Mouse (Mus musculus) embryo, embryonic 9.5 days (tissue): ENCODE measurements at regions not wholly inside any gene's neighbourhood (a gene's known extent, or its start where the extent isn't known, plus 50 kb on each side); places are given as distances from the start of the nearest gene placed in this dataset.

Experiments
- DNase-seq: peaks from one replicate; pipeline ENCODE4 v3.0.0-alpha.2; 2017; ENCODE audit errors: extremely low spot score

DNA sequence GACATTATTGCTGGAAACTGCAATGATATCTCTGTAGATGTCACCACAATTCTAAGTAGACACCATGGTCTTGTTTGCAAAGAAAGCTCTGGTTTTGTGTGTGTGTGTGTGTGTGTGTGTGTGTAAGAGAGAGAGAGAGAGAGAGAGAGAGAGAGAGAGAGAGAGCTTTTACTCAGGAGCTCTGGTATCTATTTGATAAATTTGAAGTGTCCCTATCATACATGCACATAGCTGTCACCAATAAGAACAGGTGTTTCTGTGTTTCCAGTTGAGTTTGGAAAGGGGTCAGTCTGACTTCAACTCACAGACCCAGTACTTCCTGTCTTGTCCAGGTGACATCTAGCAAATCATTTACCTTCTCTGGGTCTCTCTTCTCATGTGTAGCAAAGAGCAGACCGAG lies 169.7 kb upstream of the Serpine2 start:
- no peak for DNase-seq

DNA sequence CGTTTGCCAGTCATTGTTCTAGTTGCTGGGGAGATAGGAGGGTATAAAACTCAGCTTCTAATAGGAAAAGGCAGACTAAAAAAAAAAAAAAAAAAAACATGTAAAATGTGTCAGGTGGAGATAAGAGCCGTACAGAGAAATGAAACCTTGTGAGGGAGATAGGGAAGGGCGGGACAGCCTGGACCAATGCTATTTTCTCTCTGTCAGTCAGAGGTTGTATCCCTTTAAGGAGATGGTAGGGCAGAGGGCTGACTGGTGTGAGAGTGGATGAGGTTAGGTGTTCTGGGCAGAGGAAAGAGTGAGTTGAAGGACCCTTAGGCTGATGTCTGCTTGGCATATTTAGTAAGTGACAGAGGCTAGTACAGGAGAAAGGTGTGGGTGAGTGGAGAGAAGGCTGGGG lies 169.2 kb upstream of the Serpine2 start:
- no peak for DNase-seq

DNA sequence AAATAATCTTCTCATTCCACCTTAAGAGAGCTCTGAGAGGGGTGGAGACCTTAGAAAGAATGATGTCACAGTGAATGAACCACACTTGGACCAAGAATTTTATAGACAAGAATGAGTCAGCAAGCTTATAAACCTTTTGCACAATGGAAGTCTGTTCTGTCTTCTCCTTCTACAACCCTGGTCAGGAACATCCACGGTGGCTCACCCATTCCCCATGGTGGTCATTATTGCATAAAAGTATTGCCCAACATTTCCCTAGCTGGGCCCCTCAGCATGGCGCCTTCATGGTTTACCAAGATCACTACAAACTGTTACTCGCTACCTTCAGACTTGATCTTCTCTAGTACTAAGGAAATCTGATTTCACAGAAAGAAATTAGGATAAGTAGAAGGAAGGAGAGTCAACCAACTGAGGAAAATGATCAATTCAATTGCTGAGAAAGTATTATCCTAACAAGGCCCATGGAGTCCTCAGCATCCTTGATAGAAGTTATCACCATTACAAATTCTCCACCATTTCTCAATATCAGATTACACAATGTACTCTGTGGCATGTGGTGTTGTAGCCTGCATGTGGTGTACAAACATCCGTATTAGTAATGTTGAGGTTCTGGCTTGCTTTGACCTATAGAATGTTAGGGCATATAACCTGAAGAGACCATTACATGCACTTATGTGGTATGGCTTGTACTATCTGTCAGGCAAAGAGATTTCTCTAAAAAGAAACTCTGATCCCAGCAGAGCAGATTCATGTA lies 165.1 kb upstream of the Serpine2 start:
- no peak for DNase-seq

DNA sequence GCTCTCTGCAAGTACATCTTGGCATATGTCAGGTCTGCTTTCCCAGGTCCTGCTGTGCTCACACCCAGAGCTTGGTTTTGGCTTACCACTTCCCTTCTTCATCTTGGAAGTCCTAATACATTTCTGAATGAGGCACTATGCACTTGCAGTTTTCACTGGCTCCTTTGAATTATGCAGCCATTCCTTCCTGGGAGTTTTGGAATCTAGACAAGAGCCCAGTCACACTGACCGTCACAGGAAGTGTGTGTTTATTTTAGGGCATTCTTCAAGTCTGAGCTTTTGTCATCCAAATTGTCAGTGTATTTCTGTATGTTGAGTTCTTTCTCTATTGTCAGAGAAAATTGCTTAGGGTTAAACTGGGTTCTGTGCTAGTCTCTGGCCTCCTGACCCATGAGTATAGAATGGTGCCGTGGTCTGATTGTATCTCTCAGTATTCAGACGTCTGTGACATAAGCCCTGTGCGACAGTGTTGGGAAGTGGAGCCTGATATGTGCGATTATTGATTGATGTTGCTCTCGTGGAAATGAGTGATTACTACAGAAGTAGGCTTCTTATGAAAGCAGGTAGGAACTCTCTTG lies 162.6 kb upstream of the Serpine2 start:
- no peak for DNase-seq

DNA sequence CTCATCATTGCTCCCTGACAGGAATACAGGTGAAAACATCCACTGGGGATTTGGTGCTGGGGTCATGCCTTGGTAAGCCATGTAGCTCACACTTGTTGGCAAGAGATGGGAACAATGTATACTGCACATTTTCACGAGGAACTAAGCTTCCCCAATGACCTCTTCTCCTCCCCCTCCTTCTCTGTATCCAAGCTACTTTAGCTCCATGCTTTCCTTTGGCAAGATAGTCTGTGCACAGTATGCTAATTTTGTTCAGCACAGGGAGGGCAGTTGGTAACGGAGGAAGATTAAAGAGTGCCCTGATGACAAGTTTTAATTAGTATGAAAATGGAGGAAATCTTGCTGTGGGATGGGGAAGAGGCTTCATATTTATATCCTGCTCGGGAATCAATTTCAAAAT lies 160.9 kb upstream of the Serpine2 start:
- no peak for DNase-seq

DNA sequence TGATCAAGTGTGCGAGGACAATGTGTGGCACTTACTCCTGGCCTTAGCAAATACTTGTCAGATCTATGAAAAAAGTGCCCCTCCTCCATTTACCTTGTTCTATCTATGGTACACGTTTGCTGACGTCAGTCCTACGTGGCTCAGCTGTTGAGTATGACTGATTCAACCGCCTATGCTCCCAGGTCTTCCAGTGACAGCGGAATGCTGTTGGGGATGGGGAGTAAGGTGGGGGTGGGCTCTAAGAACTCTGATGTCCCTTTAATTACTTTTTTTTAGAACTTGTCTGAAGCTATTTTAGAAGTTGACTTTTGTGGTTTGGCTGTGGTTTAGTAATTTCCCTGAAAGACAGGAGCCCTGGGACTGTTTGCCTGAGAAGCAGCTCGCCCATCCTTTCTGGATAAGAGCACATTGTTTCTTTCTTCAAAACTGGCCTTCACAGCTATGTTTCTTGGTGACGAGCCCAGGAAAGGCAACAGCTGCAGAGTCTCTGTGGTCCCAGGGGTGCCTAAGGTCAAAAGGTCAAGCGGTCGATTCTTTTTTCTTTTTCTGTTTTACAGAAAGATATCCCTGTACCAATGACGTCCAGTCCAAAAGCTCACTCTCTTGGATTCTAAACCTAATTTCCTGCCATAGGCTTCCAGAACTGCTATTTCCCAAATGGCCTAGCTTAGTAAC lies 157.5 kb upstream of the Serpine2 start:
- no peak for DNase-seq

DNA sequence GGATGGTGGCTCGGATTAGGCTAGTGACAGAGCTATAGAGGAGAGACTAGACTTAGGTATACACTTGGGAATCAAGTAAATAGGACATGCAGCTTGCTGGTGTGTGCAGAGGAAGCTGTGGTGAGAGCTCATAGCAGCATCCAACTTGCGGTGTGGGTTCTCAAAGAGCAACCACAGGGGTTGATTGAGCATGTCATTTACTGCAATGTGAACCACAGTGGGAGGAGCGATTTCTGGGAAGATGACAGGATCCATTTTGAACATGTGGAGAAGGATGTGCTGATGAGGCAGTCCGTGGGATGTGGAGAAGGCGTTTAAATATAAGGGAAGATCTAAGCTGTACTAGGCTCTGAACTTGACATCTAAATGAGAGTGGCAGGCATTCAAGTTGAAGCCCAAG lies 154.5 kb upstream of the Serpine2 start:
- no peak for DNase-seq

DNA sequence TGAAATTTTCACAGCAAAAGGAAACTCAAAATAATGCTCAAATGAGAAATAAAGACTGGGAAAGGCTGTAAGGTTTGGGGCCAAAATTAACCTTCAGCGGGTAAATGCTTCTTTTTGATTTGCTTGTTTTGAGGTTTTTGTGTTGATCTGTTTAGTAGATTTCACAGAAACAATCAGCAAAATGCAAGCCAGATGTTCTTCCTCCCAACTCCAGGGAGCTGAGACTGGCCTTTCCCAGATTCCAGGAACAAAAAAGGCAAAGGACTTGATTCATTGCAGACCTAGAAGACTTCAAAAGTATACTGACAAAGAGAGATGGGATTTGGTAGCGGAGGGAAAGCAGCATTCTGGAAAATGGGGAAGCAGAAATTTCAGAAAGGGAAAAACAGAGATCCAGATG lies 153.6 kb upstream of the Serpine2 start:
- DNase-seq, result no peak

DNA sequence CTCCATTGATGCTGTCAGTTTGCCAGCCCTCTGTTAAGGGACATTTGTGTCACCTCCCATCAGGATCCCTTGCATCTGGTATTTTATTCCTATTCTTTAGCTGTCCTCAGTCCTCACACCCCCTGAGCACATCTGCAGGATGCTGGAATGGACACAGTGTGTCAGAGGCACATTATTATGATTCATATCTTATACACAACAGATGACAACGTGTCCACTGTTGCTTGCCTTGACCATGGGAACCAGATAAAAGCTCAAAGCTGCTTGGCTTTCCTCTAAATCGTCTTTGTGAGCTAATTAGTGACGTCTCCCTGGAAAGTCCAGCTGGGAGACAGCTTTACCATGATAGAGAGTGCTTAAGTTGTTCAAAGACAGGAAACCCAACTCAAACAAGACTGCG lies 149.7 kb upstream of the Serpine2 start:
- DNase-seq, result no peak

DNA sequence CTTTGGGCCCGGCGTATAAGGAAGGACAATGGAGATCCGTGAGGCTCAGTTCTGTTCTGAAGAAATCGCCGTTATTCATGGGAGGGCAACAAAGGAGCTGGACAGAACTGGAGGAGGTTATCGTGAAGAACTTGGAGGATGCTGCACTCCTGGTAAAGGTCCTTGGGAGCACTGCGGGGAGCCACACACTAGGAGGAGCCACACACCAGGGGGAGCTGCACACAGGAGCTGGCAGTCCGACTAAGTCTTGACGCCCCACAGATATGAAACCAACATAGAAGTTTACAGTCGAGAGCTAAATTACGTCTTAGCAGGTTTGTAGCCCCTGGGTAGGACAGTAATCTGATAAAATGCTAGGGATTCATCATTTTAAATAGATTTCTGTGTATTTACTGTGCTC lies 138.1 kb upstream of the Serpine2 start:
- DNase-seq, result no peak

DNA sequence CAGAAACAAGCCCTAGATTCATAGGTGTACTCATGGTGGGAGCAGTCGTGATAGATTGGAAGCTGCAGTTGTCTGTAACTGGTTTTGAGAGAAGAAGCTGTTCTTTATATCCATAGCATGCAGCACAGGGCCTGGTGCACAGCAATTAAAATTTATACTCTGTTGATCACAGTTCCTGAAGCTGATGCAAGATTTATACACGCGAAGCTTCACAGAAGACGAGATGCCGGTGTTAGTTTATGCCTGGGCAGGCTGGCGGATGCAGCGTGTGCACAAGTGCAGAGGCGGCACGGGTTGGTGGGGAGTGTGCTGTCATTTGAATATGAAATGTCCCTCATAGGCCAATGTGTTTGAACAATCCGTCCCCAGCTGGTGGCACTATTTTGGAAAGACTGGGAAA lies 136.9 kb upstream of the Serpine2 start:
- DNase-seq, result no peak

DNA sequence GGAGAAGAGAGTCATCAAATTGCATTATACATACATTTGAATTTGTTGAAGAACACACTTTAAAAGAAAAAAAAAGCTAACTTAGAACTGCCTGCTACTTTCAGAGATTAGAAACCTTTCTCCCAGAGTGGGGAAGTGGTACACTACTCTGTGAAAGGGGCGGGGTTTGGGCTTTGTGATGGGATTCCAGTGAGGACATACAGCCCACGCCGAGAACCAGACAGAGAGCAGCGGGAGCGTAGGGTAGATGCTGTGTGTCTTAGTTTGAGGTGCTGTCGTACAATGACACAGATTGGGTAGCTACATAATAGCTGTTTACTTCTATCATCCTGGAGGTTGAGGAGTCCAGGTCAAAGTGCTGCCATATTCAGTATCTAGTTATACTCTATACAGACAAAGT lies 136.5 kb upstream of the Serpine2 start:
- no peak for DNase-seq

DNA sequence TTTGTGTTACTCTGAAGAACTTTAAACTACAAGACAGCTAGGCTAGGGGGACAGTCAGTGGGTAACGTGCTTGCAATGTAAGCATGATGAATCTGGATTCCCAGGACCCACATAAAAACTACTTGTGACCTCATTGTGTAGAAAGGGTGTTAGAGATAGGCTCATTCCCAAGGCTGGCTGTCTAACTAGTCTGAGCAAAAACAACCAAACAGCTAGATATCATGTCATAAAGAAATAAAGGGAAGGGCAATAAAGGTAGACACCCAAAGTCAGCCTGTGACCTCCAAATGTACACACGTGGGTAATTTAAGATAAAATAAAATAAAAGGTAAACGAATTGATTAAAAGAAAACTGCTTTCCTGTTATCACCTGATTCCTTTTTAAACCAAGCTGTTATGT lies 123.7 kb upstream of the Serpine2 start:
- DNase-seq, result no peak

DNA sequence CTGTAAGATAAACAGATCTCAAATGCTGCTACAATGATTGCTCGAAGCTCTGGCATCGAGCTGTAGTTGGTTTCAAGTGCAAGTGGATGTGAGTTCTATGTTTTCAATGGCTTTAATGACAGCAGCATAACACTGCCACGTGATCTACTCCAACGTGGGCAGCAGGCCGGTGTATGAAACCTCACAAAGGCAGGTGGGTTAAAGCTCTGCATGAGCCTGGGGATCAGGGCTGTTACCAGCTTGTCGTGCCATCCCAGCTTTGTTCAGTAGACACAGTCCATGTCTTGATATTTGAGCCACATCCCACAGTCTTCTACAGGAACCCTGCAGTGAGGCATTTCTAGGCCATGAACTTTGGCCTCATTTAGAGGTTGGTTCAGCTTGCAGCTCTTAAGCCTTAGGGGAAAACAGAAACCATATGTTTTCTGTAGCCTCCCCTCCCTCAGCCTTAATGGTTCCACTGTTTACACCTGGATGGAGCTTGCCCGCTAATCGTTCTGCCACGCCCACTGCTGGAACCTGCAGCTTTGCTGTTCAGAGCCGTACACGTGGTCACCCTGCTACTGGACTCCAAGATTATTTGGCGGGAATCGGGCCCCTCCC lies 121.8 kb upstream of the Serpine2 start:
- DNase-seq, result peak; percentile 8

DNA sequence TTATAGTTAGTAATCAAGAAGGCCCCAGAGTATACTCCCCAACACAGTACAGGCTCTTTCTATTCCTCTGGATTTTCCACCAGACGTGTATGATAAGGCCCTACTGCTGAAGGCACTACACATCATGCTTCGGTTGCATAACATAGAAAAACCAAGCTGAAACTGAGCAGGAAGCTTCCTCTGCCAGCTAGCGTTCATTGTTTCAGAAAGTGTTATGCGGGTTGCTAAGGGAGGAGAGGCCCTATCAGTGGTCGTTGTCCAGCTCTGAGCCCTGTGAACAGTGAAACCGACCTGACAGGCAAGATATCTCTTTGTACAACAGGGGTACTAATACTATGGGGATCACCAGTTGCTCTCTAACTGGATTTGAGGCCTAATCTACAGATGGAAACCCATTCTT lies 118.9 kb upstream of the Serpine2 start:
- DNase-seq, result no peak

DNA sequence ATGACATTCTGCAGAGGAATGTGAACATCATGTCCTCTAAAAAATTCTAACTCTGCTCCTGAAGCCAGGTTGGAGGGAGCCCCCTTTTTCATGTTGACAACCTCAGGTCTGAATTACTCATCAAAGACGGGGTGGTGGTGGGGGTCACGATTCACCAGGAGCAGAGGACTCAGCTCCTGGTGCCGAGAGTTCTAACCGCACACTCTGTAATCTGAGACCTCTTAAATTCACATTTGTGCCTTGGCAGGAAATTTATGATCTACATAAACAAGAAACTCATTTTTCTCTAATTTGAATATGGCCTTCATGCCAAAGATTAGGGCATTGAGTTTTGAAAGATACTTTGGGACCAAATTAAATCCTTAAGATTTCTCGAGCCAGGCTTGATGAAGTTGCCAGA lies 117.2 kb upstream of the Serpine2 start:
- no peak for DNase-seq

DNA sequence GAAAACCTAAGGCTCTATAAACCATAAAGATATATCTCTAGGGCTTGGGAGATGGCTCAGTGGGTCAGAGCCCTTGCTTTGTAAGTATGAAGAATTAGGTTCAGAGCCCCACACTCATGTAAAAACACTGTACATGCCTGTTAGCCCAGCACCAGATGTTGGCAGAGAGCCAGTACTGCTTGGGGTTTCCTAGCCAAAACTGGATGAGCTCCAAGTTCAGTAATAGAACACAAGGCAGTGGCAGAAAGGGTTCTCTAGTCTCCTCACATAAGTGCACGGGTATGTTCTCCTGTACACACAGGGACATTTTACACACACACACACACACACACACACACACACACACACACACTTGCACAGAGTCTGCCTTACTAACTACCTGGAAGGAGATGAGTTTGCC lies 95.1 kb upstream of the Serpine2 start:
- DNase-seq, result no peak

DNA sequence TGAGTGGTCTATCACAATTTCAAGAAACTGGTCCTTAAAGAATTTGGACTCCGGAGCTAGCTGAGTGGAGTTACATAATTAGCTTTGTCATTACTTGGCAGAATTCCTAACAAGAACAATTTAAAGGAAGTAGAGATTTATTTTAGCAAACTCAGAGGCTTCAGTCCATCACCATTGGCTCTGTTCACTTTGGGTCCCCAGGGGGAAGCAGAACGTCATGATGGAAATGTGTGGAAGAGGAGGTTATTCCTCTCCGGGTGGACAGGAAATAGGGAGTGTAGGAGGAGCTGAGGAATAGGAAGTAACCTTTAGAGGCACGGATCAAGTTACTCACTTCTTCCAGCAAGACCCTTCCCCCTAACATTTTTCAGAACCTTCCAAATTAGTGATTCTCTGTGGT lies 83.3 kb upstream of the Serpine2 start:
- DNase-seq, result no peak

DNA sequence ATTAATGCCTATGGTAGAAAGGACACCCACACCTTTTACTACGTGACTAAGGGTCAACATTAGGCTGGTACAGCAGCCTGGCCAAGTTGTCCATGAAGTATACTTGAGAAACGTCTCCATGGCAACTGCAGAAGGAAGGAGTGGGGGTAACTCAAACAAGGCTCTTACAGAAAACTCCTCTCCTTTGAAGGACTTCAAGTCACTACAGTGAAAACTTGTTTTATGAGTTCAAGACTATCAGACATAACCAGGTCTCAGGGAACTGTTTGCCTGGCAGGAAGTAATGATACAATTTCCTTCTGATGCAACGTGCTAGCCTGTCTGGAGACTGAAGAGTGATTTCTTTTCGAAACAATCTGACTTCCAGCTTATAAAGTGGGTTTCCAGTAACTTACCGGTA lies 71.5 kb upstream of the Serpine2 start:
- DNase-seq, result no peak

DNA sequence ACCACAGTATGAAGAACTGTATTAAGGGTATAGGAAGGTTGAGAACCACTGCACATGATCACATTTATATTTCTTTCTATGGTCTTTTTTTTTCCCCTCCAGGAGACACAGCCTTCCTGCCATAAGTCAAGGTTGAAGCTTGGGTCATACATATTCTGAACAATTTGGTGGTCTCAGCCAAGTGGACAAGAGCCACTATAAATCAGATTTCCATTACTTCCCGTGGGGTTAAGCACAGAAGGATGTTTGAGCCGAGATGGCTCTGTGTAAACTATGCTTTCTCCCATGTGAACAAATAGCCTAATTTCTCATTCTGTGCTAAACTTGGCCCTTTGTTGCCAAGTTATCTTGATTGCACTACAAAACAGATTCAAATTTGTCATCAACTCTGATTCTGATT lies 66.8 kb upstream of the Serpine2 start:
- no peak for DNase-seq

DNA sequence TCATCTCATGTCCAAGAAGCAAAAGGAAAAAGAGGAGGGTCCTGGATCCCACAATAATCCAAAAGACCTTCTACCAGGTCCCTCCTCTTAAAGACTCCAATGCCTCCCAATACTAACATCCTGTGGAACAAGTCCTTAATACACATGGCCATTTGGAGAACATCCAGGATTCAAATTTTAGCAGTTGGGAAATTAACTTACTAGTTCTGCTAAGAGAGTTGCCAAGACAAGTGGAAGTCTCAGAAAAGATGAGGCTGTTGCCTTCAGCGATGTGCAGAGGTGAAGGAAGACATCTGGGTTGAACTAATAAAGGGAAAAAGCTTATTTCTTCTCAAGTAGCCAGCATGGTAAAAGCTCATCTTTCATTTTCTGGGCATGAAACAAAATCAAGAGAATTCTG lies 64.8 kb upstream of the Serpine2 start:
- DNase-seq, result no peak

DNA sequence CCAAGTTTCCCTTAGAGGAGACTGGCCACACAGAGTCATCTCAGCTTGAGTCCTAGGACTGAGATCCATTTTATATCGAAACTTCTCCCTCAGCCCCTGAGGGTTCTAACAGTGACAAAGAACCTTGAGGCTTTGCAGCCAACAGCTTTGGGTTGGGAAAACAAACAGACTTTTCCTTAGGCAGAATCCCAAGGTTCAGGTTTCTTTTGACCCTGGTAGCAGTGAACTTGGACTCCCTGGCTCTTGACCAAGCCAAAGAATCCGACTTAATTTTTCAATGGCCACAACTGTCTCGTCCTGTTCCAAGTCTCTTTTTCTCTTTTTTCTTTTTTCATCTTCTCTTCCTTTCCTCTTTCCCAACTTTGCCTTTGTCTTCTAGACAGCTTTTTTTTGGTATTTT lies 60.9 kb upstream of the Serpine2 start:
- no peak for DNase-seq

DNA sequence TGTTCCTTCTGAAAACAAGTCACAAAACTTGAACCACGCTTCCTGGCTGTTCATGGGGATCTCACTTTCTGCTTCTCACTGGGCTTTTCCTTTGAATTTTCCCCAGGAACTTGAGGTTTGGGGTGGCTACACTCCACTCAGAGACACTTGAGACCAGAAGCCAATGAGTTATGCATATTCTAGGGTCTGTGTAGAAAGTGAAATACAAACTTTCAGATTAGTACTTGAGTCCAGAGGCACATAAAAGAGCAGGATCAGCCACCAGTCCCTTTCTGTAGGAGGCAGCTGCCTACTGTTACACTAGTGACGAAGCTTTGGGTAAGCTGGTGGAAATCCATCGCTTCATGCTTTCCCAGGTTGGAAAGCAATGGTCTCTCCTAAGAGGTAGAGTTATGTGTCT lies 60.4 kb upstream of the Serpine2 start:
- no peak for DNase-seq
